Mouse (Mus musculus): ENCODE data around the gene Inmt. TPM values are rescaled to one million over a fixed set of nuclear protein-coding genes. Genes with fewer than 3 reads are reported as not detected.

Gene Inmt
- polyA plus RNA-seq, 1 experiment from 2014 or later = not detected

DNA sequence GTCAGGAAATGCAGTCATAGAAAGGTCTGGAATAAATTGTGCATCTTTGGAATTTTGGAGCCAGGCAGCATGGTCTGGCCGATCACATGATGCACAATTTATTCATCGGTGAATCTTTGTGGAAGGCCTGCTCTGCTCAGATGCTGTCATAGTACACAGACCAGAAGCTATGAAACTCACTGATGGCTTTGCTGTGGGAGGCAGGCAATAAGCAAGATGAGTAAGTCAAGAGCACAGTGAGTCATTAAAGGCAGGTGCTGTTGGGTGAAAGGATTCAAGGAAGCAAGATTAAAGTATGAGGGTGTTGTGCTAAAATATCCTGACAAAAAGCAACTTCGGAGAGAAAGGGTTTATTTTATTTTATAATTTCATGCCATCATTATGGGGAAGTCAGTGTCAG lies 22.6 kb downstream of the Inmt start:
- Histone ChIP-seq H3K9me3 (replicated peaks; ENCODE audit: control insufficient read depth, low read length) (no peaks in the 10 kb centered on the region), H3K4me1 (ENCODE audit: control insufficient read depth, insufficient read depth, low read length) (no peaks in the 10 kb centered on the region), H3K36me3 (ENCODE audit: control insufficient read depth, insufficient read depth, low read length) (no peaks in the 10 kb centered on the region), H3K4me3 (ENCODE audit: low read depth, low read length) (no peak overlapping the region), H3K4me2 (ENCODE audit: low read length) (no peak overlapping the region), H3K27me3 (replicated peaks; ENCODE audit: control insufficient read depth, insufficient read depth, low read length) (no peaks in the 10 kb centered on the region), H3K27ac (ENCODE audit: low read depth, low read length) (no peak overlapping the region), H3K9ac (ENCODE audit: low read length) (no peak overlapping the region)
- WGBS = 95% methylated on average over 3 of the region's 3 CpGs
- ATAC-seq = no peak
- DNase-seq (ENCODE audit: low spot score) = no peak

DNA sequence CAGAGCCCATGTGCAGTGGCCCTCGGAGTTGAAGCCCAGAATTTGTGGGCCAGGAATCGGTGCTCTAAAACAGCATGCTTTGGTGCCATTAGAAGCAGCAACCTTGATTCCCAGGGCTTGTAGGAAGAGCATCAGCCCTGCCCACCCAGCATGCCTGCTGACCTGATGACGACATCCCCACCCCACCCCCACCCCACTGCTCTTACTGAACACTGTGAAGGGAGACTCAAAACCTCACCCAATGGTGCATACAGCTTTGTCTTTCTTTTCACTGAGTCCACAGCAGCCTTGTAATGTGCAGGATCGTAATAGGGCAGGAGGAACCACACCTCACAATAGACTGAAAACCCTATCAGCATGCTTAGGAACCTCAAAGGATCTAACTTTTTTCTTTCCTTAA lies 28.7 kb downstream of the Inmt start:
- H3K36me3 ChIP-seq (ENCODE audit: control insufficient read depth, insufficient read depth, low read length) = no peaks in the 10 kb centered on the region
- H3K27me3 ChIP-seq (replicated peaks; ENCODE audit: control insufficient read depth, insufficient read depth, low read length) = no peaks in the 10 kb centered on the region
- peaks cover 2% of the 10 kb centered on the region; the same call in 1 of the 2 replicates for H3K9me3 ChIP-seq (replicated peaks; ENCODE audit: control insufficient read depth, low read length)
- H3K4me2 ChIP-seq (ENCODE audit: low read length) = no peak overlapping the region
- no peak overlapping the region for H3K4me3 ChIP-seq (ENCODE audit: low read depth, low read length)
- H3K27ac ChIP-seq (ENCODE audit: low read depth, low read length) = no peak overlapping the region
- H3K9ac ChIP-seq (ENCODE audit: low read length) = no peak overlapping the region
- DNase-seq (ENCODE audit: low spot score) (no peak), ATAC-seq (no peak)
- no peaks in the 10 kb centered on the region for H3K4me1 ChIP-seq (ENCODE audit: control insufficient read depth, insufficient read depth, low read length)
- WGBS = 19% methylated on average over 4 of the region's 4 CpGs

DNA sequence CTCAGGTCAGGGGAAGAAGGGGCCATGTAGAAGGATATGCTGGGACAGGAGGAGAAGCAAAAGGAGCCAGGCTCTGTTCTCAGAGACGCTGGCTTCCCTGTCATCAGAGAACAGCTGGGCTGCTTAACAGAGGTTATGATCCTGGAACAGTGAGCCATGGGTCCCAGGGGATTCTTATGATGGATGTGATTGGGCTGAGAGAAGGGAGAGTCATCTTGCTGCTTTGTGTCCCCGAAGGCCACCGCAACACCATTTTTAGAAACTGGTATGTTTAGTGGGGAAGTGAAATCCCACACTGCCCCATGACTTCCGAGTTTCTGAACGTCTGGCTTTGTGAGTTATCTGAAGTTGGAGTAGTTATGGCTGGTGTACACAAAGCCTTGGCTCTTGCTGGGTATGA lies 29.6 kb downstream of the Inmt start:
- WGBS = 93% methylated on average over 5 of the region's 5 CpGs
- no peak overlapping the region for H3K27ac ChIP-seq (ENCODE audit: low read depth, low read length)
- no peak overlapping the region for H3K4me3 ChIP-seq (ENCODE audit: low read depth, low read length)
- DNase-seq (ENCODE audit: low spot score) (no peak), ATAC-seq (no peak)
- no peak overlapping the region for H3K4me2 ChIP-seq (ENCODE audit: low read length)
- peaks cover 2% of the 10 kb centered on the region; the same call in 1 of the 2 replicates for H3K9me3 ChIP-seq (replicated peaks; ENCODE audit: control insufficient read depth, low read length)
- no peaks in the 10 kb centered on the region for H3K27me3 ChIP-seq (replicated peaks; ENCODE audit: control insufficient read depth, insufficient read depth, low read length)
- no peaks in the 10 kb centered on the region for H3K4me1 ChIP-seq (ENCODE audit: control insufficient read depth, insufficient read depth, low read length)
- H3K36me3 ChIP-seq (ENCODE audit: control insufficient read depth, insufficient read depth, low read length) = no peaks in the 10 kb centered on the region
- no peak overlapping the region for H3K9ac ChIP-seq (ENCODE audit: low read length)

DNA sequence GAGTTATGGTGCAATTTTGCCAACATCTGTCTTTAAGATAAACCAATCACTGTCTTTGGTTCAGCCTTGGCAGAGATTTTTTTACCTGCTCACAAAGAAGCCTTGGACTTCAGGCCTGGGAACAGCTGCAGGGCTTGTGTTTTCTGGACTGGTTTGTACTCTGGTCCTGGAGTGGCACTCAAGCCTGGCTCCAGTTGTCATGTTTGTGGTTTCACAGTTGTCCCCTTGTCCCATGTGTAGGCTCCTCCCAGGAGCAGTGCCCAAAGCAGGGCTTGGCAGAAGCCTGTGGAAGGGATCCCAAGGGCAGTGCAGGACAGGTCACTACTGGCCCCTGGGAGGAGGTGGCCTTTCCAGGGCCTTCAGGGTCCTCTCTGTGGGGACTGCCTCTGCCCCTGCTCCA lies 36.5 kb downstream of the Inmt start:
- ATAC-seq (no peak), DNase-seq (ENCODE audit: low spot score) (no peak)
- Histone ChIP-seq H3K36me3 (ENCODE audit: control insufficient read depth, insufficient read depth, low read length) (no peaks in the 10 kb centered on the region), H3K4me2 (ENCODE audit: low read length) (no peak overlapping the region), H3K9ac (ENCODE audit: low read length) (no peak overlapping the region), H3K27me3 (replicated peaks; ENCODE audit: control insufficient read depth, insufficient read depth, low read length) (no peaks in the 10 kb centered on the region), H3K9me3 (replicated peaks; ENCODE audit: control insufficient read depth, low read length) (no peaks in the 10 kb centered on the region), H3K4me3 (ENCODE audit: low read depth, low read length) (no peak overlapping the region), H3K4me1 (ENCODE audit: control insufficient read depth, insufficient read depth, low read length) (no peaks in the 10 kb centered on the region), H3K27ac (ENCODE audit: low read depth, low read length) (no peak overlapping the region)

DNA sequence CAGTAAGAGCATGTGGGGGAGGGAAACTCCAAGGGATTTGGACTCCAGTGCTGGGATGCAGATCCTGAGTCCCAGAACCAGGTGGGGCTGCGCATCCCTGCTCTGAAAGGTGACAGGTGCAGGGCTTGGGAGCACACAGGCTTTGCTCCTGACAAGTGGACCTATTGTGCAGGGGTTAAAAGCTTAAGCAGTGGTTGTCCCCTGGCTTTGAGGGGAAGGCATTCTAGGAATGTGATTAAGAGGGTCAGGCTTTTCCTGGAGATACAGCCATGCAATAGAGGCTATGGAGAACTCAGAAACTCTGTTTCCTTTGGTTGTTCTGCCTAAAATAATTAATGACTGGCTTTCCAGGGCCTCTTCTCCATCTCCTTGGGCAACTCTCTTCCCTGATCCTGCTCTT lies 41.4 kb downstream of the Inmt start:
- DNase-seq (ENCODE audit: low spot score) (no peak), ATAC-seq (no peak)
- H3K9me3 ChIP-seq (replicated peaks; ENCODE audit: control insufficient read depth, low read length) = no peaks in the 10 kb centered on the region
- no peak overlapping the region for H3K4me2 ChIP-seq (ENCODE audit: low read length)
- no peak overlapping the region for H3K9ac ChIP-seq (ENCODE audit: low read length)
- H3K27me3 ChIP-seq (replicated peaks; ENCODE audit: control insufficient read depth, insufficient read depth, low read length) = no peaks in the 10 kb centered on the region
- WGBS = 54% methylated on average over 1 of the region's 1 CpGs
- H3K4me1 ChIP-seq (ENCODE audit: control insufficient read depth, insufficient read depth, low read length) = no peaks in the 10 kb centered on the region
- H3K27ac ChIP-seq (ENCODE audit: low read depth, low read length) = no peak overlapping the region
- no peaks in the 10 kb centered on the region for H3K36me3 ChIP-seq (ENCODE audit: control insufficient read depth, insufficient read depth, low read length)
- no peak overlapping the region for H3K4me3 ChIP-seq (ENCODE audit: low read depth, low read length)

DNA sequence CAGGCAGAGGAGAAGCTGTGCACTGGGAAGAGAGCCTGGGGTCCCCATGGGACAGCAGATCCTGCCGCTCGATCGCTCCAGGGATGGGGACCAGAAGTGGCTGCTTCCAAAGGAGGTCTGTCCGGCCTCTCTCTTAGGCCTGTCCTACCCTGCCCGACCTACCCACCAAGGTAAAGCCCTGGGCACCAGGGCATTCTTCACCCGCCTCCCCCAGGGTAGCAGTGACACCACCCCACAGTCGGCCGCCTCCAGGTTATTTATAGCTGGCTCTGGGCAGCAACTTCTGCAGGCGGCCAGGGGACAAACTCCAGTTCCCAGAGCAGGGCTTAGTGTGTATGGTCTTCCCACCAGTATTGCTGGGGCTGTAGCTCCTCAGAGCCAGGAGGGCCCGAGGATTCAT lies 42.0 kb downstream of the Inmt start, which contains the start of gene Crhr2:
TSS of gene Crhr2 (minus strand) at position 223 of the 400 bp plus-strand sequence.
- Histone ChIP-seq H3K36me3 (ENCODE audit: control insufficient read depth, insufficient read depth, low read length) (no peaks in the 10 kb centered on the region), H3K9me3 (replicated peaks; ENCODE audit: control insufficient read depth, low read length) (no peaks in the 10 kb centered on the region), H3K9ac (ENCODE audit: low read length) (no peak within 1 kb of the TSS), H3K27me3 (replicated peaks; ENCODE audit: control insufficient read depth, insufficient read depth, low read length) (no peaks in the 10 kb centered on the region), H3K4me1 (ENCODE audit: control insufficient read depth, insufficient read depth, low read length) (no peaks in the 10 kb centered on the region), H3K27ac (ENCODE audit: low read depth, low read length) (no peak within 1 kb of the TSS), H3K4me2 (ENCODE audit: low read length) (no peak within 1 kb of the TSS), H3K4me3 (ENCODE audit: low read depth, low read length) (no peak within 1 kb of the TSS)
- 73% methylated on average over 10 of the region's 10 CpGs for WGBS
- ATAC-seq = no peak
- no peak for DNase-seq (ENCODE audit: low spot score)

DNA sequence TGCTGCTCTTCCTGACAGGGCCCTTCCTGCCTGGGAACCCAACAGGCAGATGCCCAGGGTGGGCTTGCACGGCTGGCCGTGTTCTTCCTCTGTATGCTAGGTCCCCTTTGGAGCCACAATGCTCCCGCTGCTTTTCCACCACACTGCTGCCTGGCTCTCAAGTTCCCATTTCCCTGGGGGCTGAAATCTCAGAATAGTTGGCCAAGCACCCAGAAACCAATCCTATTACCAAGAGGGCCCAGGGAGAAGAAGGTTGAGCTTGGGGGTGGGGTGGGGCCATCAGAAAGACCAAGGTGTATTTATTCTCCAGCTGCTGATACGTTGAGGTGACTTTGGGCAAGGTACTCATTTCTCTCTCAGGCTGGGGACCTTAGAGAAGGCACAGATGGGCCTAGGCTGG lies 43.5 kb downstream of the Inmt start:
- 88% methylated on average over 4 of the region's 4 CpGs for WGBS
- no peaks in the 10 kb centered on the region for H3K4me1 ChIP-seq (ENCODE audit: control insufficient read depth, insufficient read depth, low read length)
- H3K27ac ChIP-seq (ENCODE audit: low read depth, low read length) = no peak overlapping the region
- DNase-seq (ENCODE audit: low spot score) = no peak
- no peaks in the 10 kb centered on the region for H3K27me3 ChIP-seq (replicated peaks; ENCODE audit: control insufficient read depth, insufficient read depth, low read length)
- H3K4me3 ChIP-seq (ENCODE audit: low read depth, low read length) = no peak overlapping the region
- H3K4me2 ChIP-seq (ENCODE audit: low read length) = no peak overlapping the region
- ATAC-seq = no peak
- H3K9ac ChIP-seq (ENCODE audit: low read length) = no peak overlapping the region
- H3K36me3 ChIP-seq (ENCODE audit: control insufficient read depth, insufficient read depth, low read length) = no peaks in the 10 kb centered on the region
- H3K9me3 ChIP-seq (replicated peaks; ENCODE audit: control insufficient read depth, low read length) = no peaks in the 10 kb centered on the region

DNA sequence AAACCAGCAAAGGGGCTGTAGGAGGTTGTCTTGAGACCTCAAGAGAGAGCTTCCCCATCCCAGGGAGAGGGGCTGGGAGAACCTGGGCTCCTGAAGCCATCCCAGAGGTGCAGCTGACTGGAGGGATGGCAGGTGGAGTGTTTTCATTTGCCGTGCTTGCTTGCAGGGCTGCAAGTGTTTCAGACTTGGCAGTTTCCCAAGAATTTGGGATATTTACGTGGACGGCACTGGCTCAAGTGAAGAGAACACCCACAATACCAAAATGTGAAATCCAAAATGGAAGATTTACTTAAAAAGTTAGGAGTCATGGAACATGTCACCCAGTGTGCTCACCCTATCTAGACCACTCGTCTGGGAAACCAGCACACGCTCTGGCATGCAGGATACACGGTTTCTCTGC lies 44.2 kb downstream of the Inmt start:
- DNase-seq (ENCODE audit: low spot score) (peak; percentile 38), ATAC-seq (no peak)
- Histone ChIP-seq H3K27me3 (replicated peaks; ENCODE audit: control insufficient read depth, insufficient read depth, low read length) (no peaks in the 10 kb centered on the region), H3K36me3 (ENCODE audit: control insufficient read depth, insufficient read depth, low read length) (no peaks in the 10 kb centered on the region), H3K9me3 (replicated peaks; ENCODE audit: control insufficient read depth, low read length) (no peaks in the 10 kb centered on the region), H3K4me3 (ENCODE audit: low read depth, low read length) (no peak overlapping the region), H3K4me1 (ENCODE audit: control insufficient read depth, insufficient read depth, low read length) (no peaks in the 10 kb centered on the region), H3K27ac (ENCODE audit: low read depth, low read length) (no peak overlapping the region), H3K4me2 (ENCODE audit: low read length) (no peak overlapping the region), H3K9ac (ENCODE audit: low read length) (no peak overlapping the region)
- 58% methylated on average over 6 of the region's 6 CpGs for WGBS

DNA sequence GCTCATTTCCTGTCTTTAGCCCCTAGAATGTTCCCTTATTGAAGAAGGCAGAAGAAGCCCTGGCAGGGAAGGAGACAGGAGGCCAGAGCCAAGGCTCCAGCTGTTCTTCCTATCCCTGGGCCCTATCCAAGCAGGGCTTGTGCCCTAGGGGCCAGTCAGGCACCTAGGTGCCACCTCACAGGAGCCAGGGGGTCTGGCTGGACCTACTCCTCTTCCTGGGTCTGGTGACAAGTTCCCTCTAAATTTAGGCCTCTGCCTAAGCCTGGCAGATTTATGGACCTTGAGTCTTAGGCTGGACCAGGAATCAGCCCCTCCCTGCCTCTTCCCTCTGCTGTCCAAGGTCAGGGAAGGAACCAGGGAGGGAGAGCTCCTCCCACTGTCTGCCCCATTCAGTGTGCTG lies 46.5 kb downstream of the Inmt start:
- Histone ChIP-seq H3K27me3 (replicated peaks; ENCODE audit: control insufficient read depth, insufficient read depth, low read length) (no peaks in the 10 kb centered on the region), H3K4me1 (ENCODE audit: control insufficient read depth, insufficient read depth, low read length) (no peaks in the 10 kb centered on the region), H3K9me3 (replicated peaks; ENCODE audit: control insufficient read depth, low read length) (no peaks in the 10 kb centered on the region), H3K36me3 (ENCODE audit: control insufficient read depth, insufficient read depth, low read length) (no peaks in the 10 kb centered on the region), H3K9ac (ENCODE audit: low read length) (no peak overlapping the region), H3K4me2 (ENCODE audit: low read length) (no peak overlapping the region), H3K4me3 (ENCODE audit: low read depth, low read length) (no peak overlapping the region), H3K27ac (ENCODE audit: low read depth, low read length) (no peak overlapping the region)
- ATAC-seq (no peak), DNase-seq (ENCODE audit: low spot score) (no peak)

DNA sequence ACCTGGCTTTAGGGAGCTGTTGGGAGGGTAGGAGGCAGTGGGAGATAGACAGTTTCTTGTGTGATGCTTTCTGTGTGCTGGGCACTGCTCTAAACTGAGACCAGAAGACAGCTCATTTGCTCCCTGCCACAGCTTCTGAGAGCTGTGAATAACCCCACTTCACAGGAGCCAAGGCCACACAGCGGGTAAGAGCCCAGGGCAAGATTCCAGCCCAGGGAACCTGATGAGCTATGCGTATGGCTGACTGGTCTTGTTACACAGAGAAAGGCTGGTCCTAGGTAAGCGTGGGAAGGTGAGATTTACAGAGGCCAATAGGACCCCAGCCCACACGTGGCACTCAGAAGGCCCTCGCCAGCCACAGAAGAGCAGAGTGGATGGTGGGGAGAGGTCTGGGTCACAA lies 48.3 kb downstream of the Inmt start:
- H3K4me1 ChIP-seq (ENCODE audit: control insufficient read depth, insufficient read depth, low read length) = no peaks in the 10 kb centered on the region
- no peaks in the 10 kb centered on the region for H3K9me3 ChIP-seq (replicated peaks; ENCODE audit: control insufficient read depth, low read length)
- WGBS = 76% methylated on average over 5 of the region's 5 CpGs
- H3K9ac ChIP-seq (ENCODE audit: low read length) = no peak overlapping the region
- ATAC-seq (no peak), DNase-seq (ENCODE audit: low spot score) (no peak)
- no peak overlapping the region for H3K27ac ChIP-seq (ENCODE audit: low read depth, low read length)
- H3K4me2 ChIP-seq (ENCODE audit: low read length) = no peak overlapping the region
- H3K4me3 ChIP-seq (ENCODE audit: low read depth, low read length) = no peak overlapping the region
- no peaks in the 10 kb centered on the region for H3K36me3 ChIP-seq (ENCODE audit: control insufficient read depth, insufficient read depth, low read length)
- no peaks in the 10 kb centered on the region for H3K27me3 ChIP-seq (replicated peaks; ENCODE audit: control insufficient read depth, insufficient read depth, low read length)
